Comparison of ENCODE assay signal across 18 mouse cellular contexts in genomic region chr5:21307165-21307564, GRCm38 (mm10).
"Had no signal": no experiment of that assay in that cellular context is flagged by ENCODE, and none has a peak within 500 bp of the region (broad histone marks: within the 10 kb centered on the region; RNA-seq: fewer than 3 reads in every experiment).

No protein-coding gene starts in this region.

- H3K9ac ChIP-seq: liver, embryonic 14.5 days; lung, embryonic 14.5 days; midbrain, embryonic 12.5 days; neural tube, embryonic 13.5 days; neural tube, embryonic 15.5 days had no signal

- H3K27me3 ChIP-seq: midbrain, embryonic 12.5 days; neural tube, embryonic 13.5 days; neural tube, embryonic 15.5 days had no signal

- DNase-seq: lung, adult 18-20 months; lung, embryonic 14.5 days; lung, postnatal 10 days; lung, postnatal 4 days; retina, postnatal 1 day; right cerebral cortex, adult 18-20 months; right cerebral cortex, postnatal 25 days; right cerebral cortex, postnatal 4 days; spleen, adult 18-20 months; thymus, adult 18-20 months; thymus, postnatal 14 days; thymus, postnatal 36 days had no signal

- H3K9me3 ChIP-seq: midbrain, embryonic 10.5 days; midbrain, embryonic 12.5 days; neural tube, embryonic 13.5 days; neural tube, embryonic 15.5 days had no signal

- H3K4me2 ChIP-seq: lung, embryonic 14.5 days; midbrain, embryonic 12.5 days; neural tube, embryonic 13.5 days; neural tube, embryonic 15.5 days had no signal

- H3K27ac ChIP-seq: liver, embryonic 14.5 days; midbrain, embryonic 10.5 days; midbrain, embryonic 12.5 days; neural tube, embryonic 13.5 days; neural tube, embryonic 15.5 days had no signal

- H3K36me3 ChIP-seq: midbrain, embryonic 10.5 days; midbrain, embryonic 12.5 days; neural tube, embryonic 13.5 days; neural tube, embryonic 15.5 days had no signal

- H3K4me1 ChIP-seq: midbrain, embryonic 12.5 days; neural tube, embryonic 13.5 days; neural tube, embryonic 15.5 days had no signal

- H3K4me3 ChIP-seq: midbrain, embryonic 10.5 days; midbrain, embryonic 12.5 days; myocyte; neural tube, embryonic 13.5 days; neural tube, embryonic 15.5 days had no signal
